Mouse (Mus musculus) c-Kit-positive CD71-positive TER-119-negative erythroid progenitor cells, embryonic 14.5 days (primary cell): Measurements from ENCODE around the gene Olfr1410.
A peak's percentile ranks its signal among the peaks of the same experiment; 100 is the strongest.

Source experiments
- DNase-seq: peaks from one replicate; pipeline ENCODE4 v3.0.0-alpha.2; 2013; ENCODE audit warnings: low read depth

The Olfr1410 gene

DNA sequence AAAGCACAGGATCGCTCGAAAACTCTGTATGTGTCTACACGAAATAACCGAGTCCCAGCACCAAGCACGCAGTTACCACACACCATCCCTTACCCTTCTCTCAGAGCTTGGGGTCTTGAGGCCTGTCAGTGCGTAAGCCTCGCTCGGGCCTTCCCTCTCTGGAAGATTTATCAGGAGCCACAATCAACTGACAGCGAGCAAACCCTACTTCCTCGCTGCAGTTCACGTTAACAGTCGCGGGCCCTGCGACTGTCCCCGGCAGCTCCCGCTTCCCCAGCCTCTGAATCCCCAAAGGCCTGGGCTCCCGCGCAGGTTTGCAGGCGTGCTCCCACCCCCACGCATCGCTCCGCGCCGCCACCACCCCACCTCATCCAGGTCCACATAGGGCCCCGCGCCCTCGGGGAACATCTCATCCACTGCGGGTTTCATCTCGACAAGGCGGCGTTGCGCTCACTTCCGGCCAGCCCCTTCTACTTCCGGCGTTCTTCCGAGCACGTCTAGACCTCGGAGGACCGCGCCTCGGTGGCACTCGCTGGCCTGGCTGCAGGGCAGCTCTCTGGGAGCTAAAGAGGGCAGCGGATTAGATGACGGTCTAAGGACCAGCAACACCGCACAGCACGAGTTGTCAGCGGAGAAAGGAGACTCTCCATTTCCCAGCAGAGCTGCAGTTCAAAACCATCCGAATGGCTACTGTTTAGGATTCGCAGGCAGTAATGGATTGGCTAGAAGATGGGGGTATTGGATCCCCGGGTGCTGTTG lies 36.1 kb downstream of the Olfr1410 start, which contains the start of gene Cops9:
TSS of gene Cops9 (minus strand) at position 472 of the 759 bp plus-strand sequence.
- DNase-seq: peak; percentile 77

GRCm38 (mm10) chr1:92643691-92644090 lies 38.1 kb downstream of the Olfr1410 start:
- no peak for DNase-seq

DNA sequence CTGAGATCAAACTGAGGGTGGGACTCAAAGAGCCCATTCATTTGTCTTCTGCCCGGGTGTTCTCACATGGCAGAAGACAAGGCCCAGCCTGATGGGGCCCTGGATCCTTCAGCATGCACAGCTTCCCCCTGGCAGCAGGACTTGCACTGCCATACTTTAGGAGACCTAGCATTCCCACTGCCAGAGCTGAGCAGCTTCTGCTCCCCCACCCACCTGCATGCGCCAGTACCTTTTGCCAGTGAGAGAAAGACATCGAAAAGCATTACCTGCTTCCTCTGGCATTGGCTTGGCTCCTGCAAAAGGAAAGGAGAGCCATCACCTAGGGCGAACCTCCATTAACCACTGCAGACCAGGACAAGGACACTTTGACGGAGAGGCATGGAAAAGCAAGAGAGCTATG lies 39.3 kb downstream of the Olfr1410 start:
- DNase-seq: no peak

GRCm38 (mm10) chr1:92646111-92646510 lies 40.5 kb downstream of the Olfr1410 start:
- DNase-seq: no peak

GRCm38 (mm10) chr1:92646601-92647000 lies 41.0 kb downstream of the Olfr1410 start:
- no peak for DNase-seq

DNA sequence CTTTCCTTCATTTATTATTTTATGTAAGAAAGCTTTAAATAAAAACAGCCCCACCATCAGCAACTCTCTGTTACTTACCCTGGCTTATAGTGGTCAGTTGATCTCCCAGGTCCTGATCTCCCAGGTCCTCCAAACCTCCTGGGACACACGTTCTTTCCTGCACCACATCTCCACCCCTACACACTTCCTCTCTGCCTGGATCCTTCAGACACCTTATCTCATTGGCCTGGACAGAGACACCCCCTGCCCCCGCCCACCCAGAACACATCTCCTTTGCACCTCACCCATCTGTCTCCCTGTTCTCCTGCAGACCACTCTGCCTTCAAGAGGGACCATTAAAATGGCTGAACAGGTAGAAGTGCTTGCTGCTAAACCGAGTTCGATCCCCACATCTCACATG lies 41.4 kb downstream of the Olfr1410 start:
- DNase-seq: no peak

GRCm38 (mm10) chr1:92647752-92648151 lies 42.2 kb downstream of the Olfr1410 start:
- DNase-seq: peak; percentile 57

DNA sequence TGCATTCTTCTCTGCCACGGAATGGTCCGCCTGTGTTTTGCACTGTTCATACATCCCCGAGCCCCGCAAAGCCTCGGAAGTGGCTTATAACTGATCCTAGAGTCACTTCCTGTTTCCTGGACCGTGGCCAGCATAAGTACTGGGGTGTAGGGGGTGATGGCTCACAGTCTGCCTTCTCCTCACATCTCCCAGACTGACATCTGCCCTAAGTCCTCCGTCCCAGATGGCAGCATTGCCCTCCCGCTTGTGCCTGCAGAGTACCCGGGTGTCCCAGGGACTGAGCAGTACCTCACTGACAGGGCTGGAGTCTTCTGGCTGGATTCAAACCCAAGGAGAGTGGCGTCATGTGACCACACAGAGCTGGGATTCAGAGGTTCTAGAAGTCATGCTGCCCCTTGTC lies 42.6 kb downstream of the Olfr1410 start:
- DNase-seq: no peak

DNA sequence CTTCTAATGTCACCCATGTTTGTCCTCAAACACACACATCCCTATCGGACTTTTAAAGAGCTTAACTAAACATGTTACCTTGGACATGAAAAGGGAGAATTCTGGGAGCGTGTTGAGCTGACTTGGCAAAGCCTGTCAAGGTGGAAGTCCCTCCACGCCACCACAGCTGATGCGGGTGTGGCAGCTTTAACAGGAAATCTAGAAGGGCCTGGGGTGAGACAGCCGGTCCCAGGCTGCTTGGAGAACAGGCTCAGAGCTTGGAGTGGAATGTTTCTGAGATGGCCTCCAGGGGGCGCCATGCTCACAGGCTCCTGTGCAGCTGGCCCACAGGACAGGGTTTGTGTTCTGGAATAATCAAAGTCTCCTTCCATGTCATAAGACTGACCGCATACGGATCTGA lies 43.1 kb downstream of the Olfr1410 start, which contains the start of gene Otos:
TSS of gene Otos (minus strand) at position 169 of the 400 bp plus-strand sequence.
- DNase-seq: peak; percentile 40

DNA sequence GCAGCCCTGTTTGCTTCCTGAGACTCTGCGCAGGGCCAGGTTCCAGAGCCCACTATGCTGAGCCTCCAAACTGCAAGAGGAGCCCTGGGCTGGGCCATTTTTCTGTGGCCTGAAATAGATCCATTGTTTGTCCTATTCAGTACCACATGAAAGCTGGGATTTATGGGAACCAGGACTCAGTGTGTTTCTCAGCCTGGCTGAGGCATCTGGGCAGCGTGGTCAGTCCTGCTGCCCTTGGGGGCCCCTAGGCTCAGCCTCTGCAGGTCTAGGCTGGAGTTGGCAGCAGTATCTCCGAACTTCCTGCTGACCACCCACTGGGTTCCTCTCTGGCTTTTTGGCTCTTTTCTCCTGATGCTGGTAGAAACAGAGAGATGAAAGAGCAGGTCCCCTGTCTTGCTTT lies 45.9 kb downstream of the Olfr1410 start:
- no peak for DNase-seq

GRCm38 (mm10) chr1:92653179-92653578 lies 47.6 kb downstream of the Olfr1410 start:
- no peak for DNase-seq

GRCm38 (mm10) chr1:92654676-92655075 lies 49.1 kb downstream of the Olfr1410 start:
- no peak for DNase-seq

- no peak for DNase-seq
Measured at GRCm38 (mm10) chr1:92657025-92657820, 51.6 kb downstream of the Olfr1410 start.

- DNase-seq: no peak
Measured at GRCm38 (mm10) chr1:92659392-92659791, 53.8 kb downstream of the Olfr1410 start.
